Mouse (Mus musculus) v-Abl transformed pro-B cells (cell line): ENCODE data around the gene Scfd2.

Experiments used
- in situ Hi-C, 2 experiments: fragments of 400-800 bp; cut with MboI; formaldehyde crosslinking; loops; one replicate each; pipeline ENCODE4 v1.15.1; 2025; ENCODE audit not compliant: unreplicated experiment in 2 of 2

The Scfd2 gene

DNA sequence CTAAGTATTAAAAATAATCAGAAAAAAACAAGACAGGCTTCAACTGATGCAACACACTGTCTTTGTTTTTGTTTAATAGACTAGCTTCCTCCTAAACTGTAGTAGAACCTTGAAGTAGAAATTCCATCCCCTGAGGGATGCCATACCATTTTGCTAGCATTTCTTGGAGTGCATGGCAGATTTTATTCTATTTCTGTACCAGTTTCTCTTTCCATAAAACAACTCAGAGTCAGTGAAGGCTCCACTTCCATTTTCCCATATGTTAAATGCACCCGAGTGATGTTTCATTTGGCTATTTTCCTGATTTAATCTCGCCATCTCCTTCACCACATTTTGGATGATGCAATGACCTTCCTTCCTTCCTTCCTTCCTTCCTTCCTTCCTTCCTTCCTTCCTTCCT, 243.4 kb downstream of the Scfd2 start:
- in situ Hi-C loops, result loop anchor here in 1 of 2 experiments (10.0 kb wide), 2 partner anchors 603 to 853 kb away; no protein-coding TSS in a partner anchor

DNA sequence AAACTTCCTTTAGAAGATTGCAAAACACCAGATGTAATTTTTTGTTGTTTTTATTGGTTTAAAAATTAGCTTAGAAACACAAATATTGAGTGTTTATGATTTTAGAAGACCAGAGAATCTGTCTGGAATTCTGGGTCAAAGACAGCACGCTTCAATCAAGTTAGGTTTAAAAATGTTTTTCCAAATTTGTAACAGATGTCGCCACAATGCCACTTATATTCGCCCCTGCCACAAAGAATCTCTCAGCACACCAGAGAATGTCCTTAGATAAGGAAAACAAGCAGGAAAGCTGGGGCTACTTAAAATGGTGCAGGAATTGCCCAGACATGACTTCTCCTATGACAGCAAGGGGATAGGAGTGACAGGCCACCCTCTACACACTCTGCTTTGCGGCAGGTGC, 245.3 kb downstream of the Scfd2 start:
- in situ Hi-C loops, result loop anchor here in 1 of 2 experiments (10.0 kb wide), 2 partner anchors 602 to 852 kb away; no protein-coding TSS in a partner anchor

DNA sequence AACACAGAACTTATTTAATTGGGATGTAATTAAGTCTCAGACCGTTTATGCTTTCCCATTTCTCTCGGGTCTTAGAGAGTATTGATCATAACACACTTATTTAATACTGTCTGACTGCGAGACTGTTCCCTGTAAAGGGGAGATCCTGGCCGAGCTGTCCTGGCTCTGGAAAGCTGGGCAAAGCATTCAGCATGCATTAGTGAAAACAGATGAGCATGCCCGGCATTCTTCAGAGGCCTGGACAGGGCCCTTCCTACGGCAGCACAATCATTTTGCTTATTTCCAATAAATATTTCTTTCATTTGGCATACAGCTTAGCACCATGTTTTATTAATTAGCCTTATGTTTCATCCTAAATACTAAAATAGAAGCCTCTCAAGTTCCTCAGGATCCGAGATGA, 245.8 kb downstream of the Scfd2 start:
- in situ Hi-C loops, result loop anchor here in 1 of 2 experiments (10.0 kb wide), 2 partner anchors 601 to 851 kb away; no protein-coding TSS in a partner anchor

DNA sequence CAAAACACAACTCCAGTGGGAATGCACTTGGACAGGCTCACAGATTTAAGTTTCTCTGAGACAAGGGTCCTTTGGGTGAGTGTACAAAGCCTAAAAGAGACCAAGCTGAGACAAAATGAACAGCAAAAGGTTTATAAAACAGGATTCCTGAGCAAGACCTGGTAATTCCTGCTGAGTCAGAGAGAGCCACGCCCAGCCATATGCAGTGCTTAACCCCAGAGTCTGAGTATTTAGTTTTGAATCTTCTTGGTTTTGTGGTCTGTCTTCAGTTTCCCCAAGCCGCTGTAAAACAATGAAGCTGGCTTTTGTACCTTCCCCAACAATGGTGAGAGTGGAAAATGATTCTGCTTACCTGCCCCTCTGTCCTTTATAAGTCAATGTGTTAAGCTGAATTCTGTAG, 246.3 kb downstream of the Scfd2 start:
- in situ Hi-C loops, result loop anchor here in 1 of 2 experiments (10.0 kb wide), 2 partner anchors 600 to 850 kb away; no protein-coding TSS in a partner anchor

GRCm38 (mm10) chr5:74283545-74283944, 248.0 kb downstream of the Scfd2 start:
- in situ Hi-C loops, result loop anchor here in 1 of 2 experiments (5.0 to 10.0 kb wide), 3 partner anchors 291 to 849 kb away; no protein-coding TSS in a partner anchor

GRCm38 (mm10) chr5:74281480-74281879, 250.1 kb downstream of the Scfd2 start:
- in situ Hi-C loops, result loop anchor here in 1 of 2 experiments (5.0 to 10.0 kb wide), 3 partner anchors 289 to 847 kb away; no protein-coding TSS in a partner anchor

- in situ Hi-C loops, result loop anchor here (5.0 to 10.0 kb wide), 5 partner anchors 287 to 847 kb away; no protein-coding TSS in a partner anchor
Observed at GRCm38 (mm10) chr5:74279673-74280072, 251.9 kb downstream of the Scfd2 start.

DNA sequence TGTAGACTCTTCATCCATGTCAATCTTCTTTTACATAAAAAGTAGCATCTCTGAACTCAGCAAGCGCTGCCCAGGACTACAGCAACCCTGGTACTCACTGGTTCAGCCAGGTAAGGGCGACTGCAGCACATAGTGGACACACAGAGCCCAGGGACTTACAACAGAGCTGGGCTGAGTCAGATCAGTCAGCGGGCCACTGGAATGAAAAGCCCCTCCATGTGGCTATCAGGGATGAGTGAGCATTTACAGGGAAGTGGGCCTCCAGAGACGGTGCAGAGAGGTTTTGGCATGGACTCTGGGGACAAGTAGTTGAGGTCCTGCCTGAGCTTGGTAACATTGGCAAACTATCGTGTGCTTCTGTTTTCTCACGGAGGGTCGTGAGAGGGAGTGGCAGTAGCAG, 253.1 kb downstream of the Scfd2 start:
- in situ Hi-C loops, result loop anchor here in 1 of 2 experiments (5.0 kb wide), 3 partner anchors 286 to 846 kb away; no protein-coding TSS in a partner anchor

GRCm38 (mm10) chr5:74277712-74278111, 253.8 kb downstream of the Scfd2 start:
- in situ Hi-C loops, result loop anchor here in 1 of 2 experiments (5.0 kb wide), 3 partner anchors 285 to 845 kb away; no protein-coding TSS in a partner anchor

DNA sequence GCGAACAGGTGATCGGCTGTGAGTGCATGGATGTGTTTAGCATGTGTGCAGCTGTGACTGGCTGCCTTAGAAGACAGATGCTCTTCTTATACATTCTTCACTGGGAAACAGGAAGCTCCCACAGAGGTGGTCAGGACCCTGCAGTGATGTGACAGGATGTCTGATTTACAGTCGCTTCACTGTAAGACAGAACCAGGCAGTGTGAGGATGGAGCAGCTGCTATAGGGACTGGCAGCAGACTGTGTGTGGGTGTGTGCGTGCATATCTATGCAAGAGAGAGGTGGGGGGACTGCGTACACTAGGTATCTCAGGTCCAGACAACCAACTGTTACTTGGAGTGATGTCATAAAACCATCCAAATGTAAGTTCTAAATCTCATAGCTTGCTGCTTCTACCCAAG, 254.3 kb downstream of the Scfd2 start:
- in situ Hi-C loops, result loop anchor here in 1 of 2 experiments (5.0 kb wide), 3 partner anchors 285 to 845 kb away; no protein-coding TSS in a partner anchor

GRCm38 (mm10) chr5:74273313-74273712, 258.2 kb downstream of the Scfd2 start:
- in situ Hi-C loops, result no loop called here

- in situ Hi-C loops, result loop anchor here in 1 of 2 experiments (10.0 kb wide), 1 partner anchor 333 kb away; no protein-coding TSS in a partner anchor
Observed at GRCm38 (mm10) chr5:74267736-74268369, 263.7 kb downstream of the Scfd2 start.

DNA sequence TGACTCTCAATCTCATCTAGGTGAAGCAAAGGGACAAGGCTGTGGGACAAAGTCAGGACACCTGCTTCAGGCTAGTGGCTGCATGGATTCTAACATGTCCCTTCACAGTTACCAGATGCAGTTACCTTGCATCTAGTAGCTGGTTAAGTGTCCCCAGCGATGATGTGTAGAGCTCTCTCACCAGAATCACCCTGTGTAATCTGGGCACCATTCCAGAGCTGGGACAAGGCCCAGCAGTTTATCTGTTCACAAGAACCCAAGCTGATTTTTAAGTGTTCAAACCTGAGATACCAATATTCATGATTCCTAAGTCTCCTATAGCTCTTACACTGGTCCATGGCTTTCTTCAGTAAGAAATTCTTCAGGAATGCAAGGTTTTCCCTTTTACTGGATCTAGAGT, 264.4 kb downstream of the Scfd2 start:
- in situ Hi-C loops, result loop anchor here in 1 of 2 experiments (10.0 kb wide), 1 partner anchor 332 kb away; no protein-coding TSS in a partner anchor

DNA sequence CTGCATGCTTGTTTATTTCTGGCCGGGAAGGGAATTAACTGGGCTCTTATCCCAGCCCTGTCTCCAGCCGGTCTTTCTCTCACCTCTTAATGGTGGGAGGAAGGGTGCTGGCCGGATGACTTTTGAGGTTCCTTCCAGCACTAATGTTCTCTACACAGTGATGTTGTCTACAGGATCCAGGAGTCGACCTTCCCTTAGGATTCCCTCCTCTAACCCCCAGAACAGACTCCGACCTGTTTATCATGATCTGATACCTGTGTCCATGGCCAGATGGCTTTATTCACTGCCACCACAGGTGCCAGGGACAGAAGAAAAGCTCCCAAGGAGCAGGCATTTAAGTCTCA, 265.1 kb downstream of the Scfd2 start:
- in situ Hi-C loops, result loop anchor here in 1 of 2 experiments (10.0 kb wide), 1 partner anchor 332 kb away; no protein-coding TSS in a partner anchor

GRCm38 (mm10) chr5:74265601-74266475, 265.7 kb downstream of the Scfd2 start:
- in situ Hi-C loops, result loop anchor here in 1 of 2 experiments (10.0 kb wide), 1 partner anchor 331 kb away; no protein-coding TSS in a partner anchor

GRCm38 (mm10) chr5:74265151-74265550, 266.4 kb downstream of the Scfd2 start:
- in situ Hi-C loops, result loop anchor here in 1 of 2 experiments (10.0 kb wide), 1 partner anchor 330 kb away; no protein-coding TSS in a partner anchor

DNA sequence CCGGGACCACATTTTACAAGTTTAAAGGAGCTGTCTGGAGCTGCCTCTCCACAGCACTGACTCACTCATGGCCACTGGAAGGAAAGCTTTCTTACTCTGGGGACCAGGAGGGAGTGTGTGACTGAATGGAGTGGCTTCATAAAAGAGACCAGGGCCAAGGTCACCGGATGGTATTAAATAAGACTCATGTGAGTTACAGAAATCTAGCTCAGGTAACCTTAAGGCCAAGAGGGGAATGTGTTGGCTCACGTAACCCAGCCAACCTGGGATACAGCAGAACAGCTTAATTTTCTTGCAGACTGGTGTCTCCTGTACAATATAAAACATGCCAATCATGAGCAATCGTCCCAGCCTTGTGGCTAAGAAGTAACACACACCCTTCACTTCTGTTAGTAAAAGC, 267.0 kb downstream of the Scfd2 start:
- in situ Hi-C loops, result loop anchor here in 1 of 2 experiments (10.0 kb wide), 1 partner anchor 330 kb away; no protein-coding TSS in a partner anchor

- in situ Hi-C loops, result loop anchor here in 1 of 2 experiments (10.0 kb wide), 1 partner anchor 326 kb away; no protein-coding TSS in a partner anchor
Observed at GRCm38 (mm10) chr5:74261016-74261415, 270.5 kb downstream of the Scfd2 start.

DNA sequence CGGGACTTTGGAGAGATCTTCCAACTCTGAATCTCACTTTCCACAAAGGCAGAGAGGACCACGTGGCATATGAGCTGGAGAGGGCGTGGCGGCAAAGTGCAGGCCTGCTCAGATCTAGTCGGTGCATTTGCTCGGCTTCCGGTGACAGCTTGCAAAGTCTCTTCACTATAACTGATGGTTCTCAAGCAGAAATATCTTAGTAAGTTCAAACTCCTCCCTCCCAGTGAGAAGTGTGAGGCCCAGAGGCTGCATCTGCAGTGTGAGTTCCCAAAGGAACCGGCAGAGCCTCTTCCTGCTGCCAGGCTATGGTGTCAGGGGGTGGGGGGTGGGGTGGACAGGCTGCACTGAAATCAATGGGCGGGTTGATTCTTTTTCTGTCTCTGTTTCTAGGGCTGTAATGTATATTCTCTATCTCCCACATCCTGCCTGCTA, 271.2 kb downstream of the Scfd2 start:
- in situ Hi-C loops, result loop anchor here in 1 of 2 experiments (10.0 kb wide), 1 partner anchor 326 kb away; no protein-coding TSS in a partner anchor

DNA sequence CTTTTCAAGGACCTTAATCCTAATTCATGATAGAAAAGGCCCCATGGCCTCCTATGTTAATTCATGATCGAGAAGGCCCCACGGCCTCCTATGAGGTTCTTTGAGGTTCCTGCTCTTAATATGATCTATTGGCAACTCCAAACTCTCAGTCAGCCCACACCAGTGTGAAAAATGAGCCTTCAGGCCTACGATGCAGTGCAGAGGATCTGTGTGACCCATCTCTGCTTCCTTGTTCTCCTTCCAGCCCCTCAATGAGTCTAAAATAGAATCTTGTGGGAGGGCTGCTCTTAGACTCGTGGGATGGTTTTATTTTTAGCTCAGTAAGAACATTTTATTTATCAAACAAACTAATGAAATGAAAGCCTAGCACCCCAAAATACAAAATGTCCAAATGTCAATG, 274.9 kb downstream of the Scfd2 start:
- in situ Hi-C loops, result no loop called here
